Mouse (Mus musculus): ENCODE results near the gene Grm2. TPM values are rescaled to one million over a fixed set of nuclear protein-coding genes. Genes with fewer than 3 reads are reported as not detected.
"Not testable (repeated sequence)": the region's sequence is repeated elsewhere in the genome, so short reads cannot be mapped to it uniquely, and the experiment has no call there.

Grm2 gene
- polyA plus RNA-seq, 1 experiment: 13.3 TPM

DNA sequence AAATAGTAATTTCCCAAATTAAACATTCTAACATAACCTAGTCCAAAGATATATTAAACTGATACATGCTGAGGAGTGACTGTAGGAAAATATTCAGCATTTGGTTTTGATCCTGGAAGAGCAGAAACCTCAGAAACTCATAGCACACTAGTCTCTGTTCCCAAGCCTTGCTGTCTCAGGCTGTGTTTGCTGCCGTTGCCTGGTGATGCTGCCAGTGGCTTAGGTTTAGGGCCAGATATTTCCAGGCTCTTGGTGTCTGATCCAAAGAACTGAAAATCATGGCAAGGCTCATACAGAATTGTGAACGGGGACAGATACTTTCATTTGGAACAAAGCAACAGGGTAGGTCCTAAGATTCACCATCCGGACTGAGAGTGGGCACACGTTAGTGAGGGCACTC lies 45.2 kb downstream of the Grm2 start:
- TF ChIP-seq CTCF (IDR thresholded peaks at IDR 0.05; ENCODE audit: borderline replicate concordance, extremely low read depth, insufficient read depth, insufficient read length) (no peak), POLR2A (IDR thresholded peaks at IDR 0.05; ENCODE audit: borderline replicate concordance, extremely low read depth, insufficient read depth, insufficient read length, poor library complexity, severe bottlenecking) (no peak)
- DNase-seq (ENCODE audit: low read depth): no peak

GRCm38 (mm10) chr9:106600546-106600945 lies 55.3 kb downstream of the Grm2 start:
- peak; percentile 84 for TF ChIP-seq CTCF (IDR thresholded peaks at IDR 0.05; ENCODE audit: borderline replicate concordance, extremely low read depth, insufficient read depth, insufficient read length)
- no peak for TF ChIP-seq POLR2A (IDR thresholded peaks at IDR 0.05; ENCODE audit: borderline replicate concordance, extremely low read depth, insufficient read depth, insufficient read length, poor library complexity, severe bottlenecking)
- peak; percentile 85 for DNase-seq (ENCODE audit: low read depth)

DNA sequence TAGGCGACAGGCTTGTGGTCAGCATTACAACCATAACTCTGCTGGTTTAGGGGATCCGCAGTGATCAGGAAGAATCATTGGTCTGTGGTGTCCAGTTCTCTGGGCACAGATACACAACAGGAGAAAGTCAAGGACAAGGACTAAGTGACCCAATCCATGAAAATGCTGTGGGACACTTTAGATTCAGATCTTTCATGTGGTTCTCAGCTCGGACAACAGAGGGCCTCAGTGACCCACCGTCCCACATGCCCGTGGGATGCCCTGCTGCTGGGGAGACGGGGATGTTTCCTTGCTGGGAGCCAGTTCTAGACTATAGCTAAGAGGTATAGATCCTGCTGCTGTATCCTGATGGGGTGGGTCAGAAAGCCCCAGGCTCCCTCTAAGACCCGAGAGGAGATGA lies 57.4 kb downstream of the Grm2 start:
- DNase-seq (ENCODE audit: low read depth): no peak
- TF ChIP-seq CTCF (IDR thresholded peaks at IDR 0.05; ENCODE audit: borderline replicate concordance, extremely low read depth, insufficient read depth, insufficient read length) (peak; percentile 23; the same call in 1 of the 2 replicates), POLR2A (IDR thresholded peaks at IDR 0.05; ENCODE audit: borderline replicate concordance, extremely low read depth, insufficient read depth, insufficient read length, poor library complexity, severe bottlenecking) (no peak)

- TF ChIP-seq CTCF (IDR thresholded peaks at IDR 0.05; ENCODE audit: borderline replicate concordance, extremely low read depth, insufficient read depth, insufficient read length): no peak
- no peak for TF ChIP-seq POLR2A (IDR thresholded peaks at IDR 0.05; ENCODE audit: borderline replicate concordance, extremely low read depth, insufficient read depth, insufficient read length, poor library complexity, severe bottlenecking)
- no peak for DNase-seq (ENCODE audit: low read depth)
Measured at GRCm38 (mm10) chr9:106595836-106596235, 60.0 kb downstream of the Grm2 start.

DNA sequence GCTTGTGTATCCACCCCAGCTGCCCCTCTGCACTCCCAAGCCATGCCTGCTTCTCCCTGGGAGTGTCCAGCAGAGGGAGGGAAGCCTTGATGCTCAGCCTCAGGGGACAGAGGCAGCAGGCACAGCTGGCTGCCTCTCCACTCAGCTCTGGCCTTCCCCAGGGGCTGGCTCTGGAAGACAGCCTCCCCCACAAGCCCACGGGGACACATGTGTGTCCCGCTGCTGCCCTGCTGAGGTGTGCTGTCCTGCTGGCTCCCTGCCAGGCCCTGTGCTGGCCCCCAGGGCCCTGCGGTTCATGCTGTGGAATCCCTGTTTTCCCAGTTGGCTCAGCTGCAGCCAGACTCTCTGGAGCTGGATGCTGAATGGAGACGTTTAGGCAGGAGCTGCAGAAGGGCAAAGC lies 60.5 kb downstream of the Grm2 start:
- not testable (repeated sequence) for DNase-seq (ENCODE audit: low read depth)

Other genes starting within 250 kb of the Grm2 start
- 747 and 913 TPM in 2 replicates for gene Rpl29, start 226.6 kb downstream of the Grm2 start, polyA plus RNA-seq (2012; rRNA removed)
- 14.9 and 15.7 TPM in 2 replicates for gene Acy1, start 217.8 kb downstream of the Grm2 start, polyA plus RNA-seq (2012; rRNA removed)
- 12.8 and 20.4 TPM in 2 replicates for gene Abhd14b, start 208.6 kb downstream of the Grm2 start, polyA plus RNA-seq (2012; rRNA removed)
- 59.1 and 68.9 TPM in 2 replicates for gene Abhd14a, start 208.4 kb downstream of the Grm2 start, polyA plus RNA-seq (2012; rRNA removed)
- 607 and 743 TPM in 2 replicates for gene Pcbp4, start 202.8 kb downstream of the Grm2 start, polyA plus RNA-seq (2012; rRNA removed)
- gene Gpr62, start 190.1 kb downstream of the Grm2 start, polyA plus RNA-seq (2012; rRNA removed): 0.35 and 0.52 TPM in 2 replicates
- gene Rrp9, start 180.1 kb downstream of the Grm2 start, polyA plus RNA-seq (2012; rRNA removed): 44.6 and 59.6 TPM in 2 replicates
- 0.61 and 1.4 TPM in 2 replicates for gene Parp3, start 179.1 kb downstream of the Grm2 start, polyA plus RNA-seq (2012; rRNA removed)
- not detected in 2 replicates for gene Iqcf1, start 156.1 kb downstream of the Grm2 start, polyA plus RNA-seq (2012; rRNA removed)
- not detected in 2 replicates for gene Iqcf5, start 141.5 kb downstream of the Grm2 start, polyA plus RNA-seq (2012; rRNA removed)
- not detected in 2 replicates for gene Iqcf3, start 94.5 kb downstream of the Grm2 start, polyA plus RNA-seq (2012; rRNA removed)
- gene Iqcf4, start 85.1 kb downstream of the Grm2 start, polyA plus RNA-seq (2012; rRNA removed): not detected in 2 replicates
- gene Iqcf6, start 29.5 kb downstream of the Grm2 start, polyA plus RNA-seq (2012; rRNA removed): not detected in 2 replicates
- gene Tex264, start 29.8 kb upstream of the Grm2 start, polyA plus RNA-seq (2012; rRNA removed): 50.2 and 53.1 TPM in 2 replicates
- 14.5 and 18.3 TPM in 2 replicates for gene Rad54l2, start 133.1 kb upstream of the Grm2 start, polyA plus RNA-seq (2012; rRNA removed)
- 31.1 and 31.8 TPM in 2 replicates for gene Dcaf1, start 165.8 kb upstream of the Grm2 start, polyA plus RNA-seq (2012; rRNA removed)
- 33.9 and 47.5 TPM in 2 replicates for gene Rbm15b, start 231.3 kb upstream of the Grm2 start, polyA plus RNA-seq (2012; rRNA removed)
- gene Manf, start 235.9 kb upstream of the Grm2 start, polyA plus RNA-seq (2012; rRNA removed): 51.9 and 62.1 TPM in 2 replicates

Measured in brain, embryonic 14.5 days (tissue).